Mouse (Mus musculus) liver, embryonic 16.5 days (tissue): ENCODE results near the gene Kiz. TPM values are rescaled to one million over a fixed set of nuclear protein-coding genes. Genes with fewer than 3 reads are reported as not detected.
A peak's percentile ranks its signal among the peaks of the same experiment; 100 is the strongest.

Experiments
- ATAC-seq: fragments of 200-750 bp; cut with Nextera tagmentation; 2 replicates; pipeline ENCODE4 v1.8.0; 2017; ENCODE audit warnings: low read depth, mild to moderate bottlenecking, moderate number of reproducible peaks, moderate library complexity
- H3K27ac ChIP-seq: fragments of 300-500 bp; sonication (generic); 2 replicates; pipeline ENCODE4 v1.5.1; 2014; ENCODE audit warnings: mild to moderate bottlenecking, low read length
- H3K27me3 ChIP-seq: fragments of 300-500 bp; sonication (generic); 2 replicates; pipeline ENCODE4 v1.6.1; 2014; ENCODE audit warnings: low read depth, low read length, mixed read lengths; ENCODE audit not compliant: control insufficient read depth, insufficient read depth
- H3K36me3 ChIP-seq: fragments of 300-500 bp; sonication (generic); 2 replicates; pipeline ENCODE4 v1.6.1; 2014; ENCODE audit warnings: mild to moderate bottlenecking; ENCODE audit not compliant: control insufficient read depth, insufficient read depth
- H3K4me1 ChIP-seq: fragments of 300-500 bp; sonication (generic); 2 replicates; pipeline ENCODE4 v1.6.1; 2014; ENCODE audit warnings: low read depth, low read length, mixed read lengths; ENCODE audit not compliant: control insufficient read depth
- H3K4me2 ChIP-seq: fragments of 300-500 bp; sonication (generic); 2 replicates; pipeline ENCODE4 v1.6.1; 2014; ENCODE audit warnings: low read depth, low read length, mixed read lengths
- H3K4me3 ChIP-seq: fragments of 300-500 bp; sonication (generic); 2 replicates; pipeline ENCODE4 v1.5.1; 2014; ENCODE audit warnings: low read depth, mild to moderate bottlenecking, low read length
- H3K9ac ChIP-seq: fragments of 300-500 bp; sonication (generic); 2 replicates; pipeline ENCODE4 v1.6.1; 2014; ENCODE audit warnings: low read depth, low read length
- H3K9me3 ChIP-seq: fragments of 300-500 bp; sonication (generic); replicated peaks from 2 replicates; pipeline ENCODE4 v1.6.1; 2016; ENCODE audit warnings: low read length; ENCODE audit not compliant: control insufficient read depth
- WGBS: fragments of 180-500 bp; shearing (Covaris S2); extraction: QIAGEN DNeasy Blood & Tissue Kit; methylation state at CpG from one replicate; pipeline ENCODE4 v1.1.7; 2014; ENCODE audit not compliant: insufficient replicate concordance; 5-methylcytosine and 5-hydroxymethylcytosine counted together
- polyA plus RNA-seq: library from polyadenylated mRNA; unstranded; fragments of >200 nt; fragmentation: Nextera tagmentation; extraction: Ambion mirVana; gene quantifications from 2 replicates; pipeline ENCODE4 v1.2.1, GENCODE M21; 2015

Gene Kiz
- polyA plus RNA-seq, 1 experiment from 2014 or later, result 10.8 TPM

DNA sequence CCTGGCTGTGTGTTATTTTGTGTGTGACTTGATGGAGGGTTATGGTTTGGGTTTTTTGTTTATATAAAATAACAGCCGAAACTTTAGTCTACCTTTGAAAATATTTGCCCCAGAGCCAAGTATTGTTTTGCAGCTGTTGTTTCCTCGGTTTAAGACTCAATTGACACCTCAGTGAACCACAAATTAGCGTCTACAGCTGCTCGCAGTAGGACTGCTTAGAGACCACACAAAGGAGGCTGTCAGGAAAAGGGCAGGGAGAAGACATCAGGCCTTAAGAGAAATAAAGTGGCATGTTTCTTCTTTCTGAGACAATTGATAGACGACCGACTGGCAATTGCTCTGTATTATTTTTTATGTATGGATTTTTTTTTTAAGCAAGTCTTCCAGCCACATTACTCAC, 100.7 kb downstream of the Kiz start:
- Histone ChIP-seq H3K27me3 (no peaks in the 10 kb centered on the region), H3K9me3 (no peaks in the 10 kb centered on the region), H3K4me3 (no peak overlapping the region), H3K36me3 (no peaks in the 10 kb centered on the region), H3K4me1 (no peaks in the 10 kb centered on the region), H3K27ac (no peak overlapping the region), H3K9ac (no peak overlapping the region), H3K4me2 (no peak overlapping the region)
- ATAC-seq, result no peak
- WGBS, result 61% methylated on average over 6 of the region's 6 CpGs

DNA sequence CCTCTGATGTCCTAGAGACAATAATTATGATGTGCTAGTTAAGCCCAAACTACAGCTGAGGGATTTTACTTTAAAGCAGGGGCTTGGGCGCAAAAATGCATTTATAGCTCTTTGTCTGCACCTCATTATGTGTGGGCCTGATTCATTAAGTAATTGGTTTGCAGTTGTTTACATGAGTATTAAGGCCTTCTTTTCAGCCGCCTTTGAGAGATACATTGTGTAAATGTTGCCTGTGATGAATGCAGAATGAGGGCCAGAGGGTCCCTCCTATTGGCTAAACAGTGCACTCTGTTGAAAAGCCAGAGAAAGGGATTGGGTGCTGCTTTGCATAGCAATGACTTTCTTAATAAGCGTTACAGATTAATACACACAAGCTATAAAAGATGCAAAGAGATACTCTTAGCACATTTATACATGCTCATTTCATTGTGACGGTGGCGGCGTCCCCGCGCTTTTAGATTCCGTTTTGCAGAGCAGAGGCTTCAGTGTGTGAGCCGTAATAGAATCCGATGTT, 102.8 kb downstream of the Kiz start:
- no peaks in the 10 kb centered on the region for H3K9me3 ChIP-seq
- no peak overlapping the region for H3K27ac ChIP-seq
- H3K4me1 ChIP-seq, result no peaks in the 10 kb centered on the region
- H3K36me3 ChIP-seq, result no peaks in the 10 kb centered on the region
- no peak overlapping the region for H3K4me3 ChIP-seq
- 41% methylated on average over 11 of the region's 11 CpGs for WGBS
- no peak for ATAC-seq
- H3K4me2 ChIP-seq, result 0 out of 2 replicates have a peak overlapping the region, but pooled peaks have one; percentile 44
- no peaks in the 10 kb centered on the region for H3K27me3 ChIP-seq
- no peak overlapping the region for H3K9ac ChIP-seq

DNA sequence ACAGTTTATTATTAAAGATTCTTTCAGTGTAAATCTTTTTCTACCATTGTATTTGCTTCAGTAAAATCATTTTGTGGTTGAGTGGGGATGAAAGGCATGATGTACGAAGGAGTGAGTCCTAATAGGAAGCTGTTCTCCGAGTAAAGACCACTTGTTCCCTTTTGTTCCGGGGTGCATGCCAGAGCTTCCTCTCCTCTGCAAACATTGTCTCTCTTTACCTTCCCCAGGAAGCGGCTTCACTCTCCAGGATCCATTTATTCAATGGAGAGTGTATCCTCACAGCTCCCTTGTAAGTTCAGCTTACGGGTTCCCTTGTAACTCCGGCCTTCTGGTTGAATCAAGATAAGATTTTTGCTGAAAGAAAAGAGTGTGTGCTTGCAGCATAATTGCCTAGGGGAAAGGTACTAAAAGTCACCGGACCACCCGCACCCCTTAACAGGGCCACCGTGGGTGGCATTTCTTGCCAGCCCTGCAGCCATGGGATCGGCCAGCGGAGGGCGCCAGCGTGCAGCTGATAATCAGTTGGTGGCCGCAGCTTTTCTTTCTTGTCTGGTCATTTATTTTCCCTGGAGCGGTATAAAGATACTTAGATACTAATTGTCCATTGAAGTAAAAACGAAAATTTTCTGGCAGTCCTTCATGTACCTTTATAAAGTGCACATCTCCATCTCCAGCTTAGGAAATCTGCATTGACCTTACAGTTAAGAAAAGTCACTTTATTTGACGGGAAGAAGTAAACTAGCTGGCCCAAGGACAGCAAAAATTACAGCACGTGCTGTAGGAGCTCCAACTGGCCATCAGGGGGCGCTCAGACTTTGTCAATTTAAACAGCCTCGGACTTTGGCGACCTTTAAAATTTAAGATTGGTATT, 103.5 kb downstream of the Kiz start:
- no peaks in the 10 kb centered on the region for H3K4me1 ChIP-seq
- peak; percentile 53; the same call in 1 of the 2 replicates for ATAC-seq
- H3K9ac ChIP-seq, result no peak overlapping the region
- H3K9me3 ChIP-seq, result no peaks in the 10 kb centered on the region
- WGBS, result 4% methylated on average over 21 of the region's 21 CpGs
- H3K4me3 ChIP-seq, result 0 out of 2 replicates have a peak overlapping the region, but pooled peaks have one; percentile 9
- peak overlapping the region; percentile 44; the same call in 1 of the 2 replicates for H3K4me2 ChIP-seq
- no peaks in the 10 kb centered on the region for H3K36me3 ChIP-seq
- no peak overlapping the region for H3K27ac ChIP-seq
- no peaks in the 10 kb centered on the region for H3K27me3 ChIP-seq

DNA sequence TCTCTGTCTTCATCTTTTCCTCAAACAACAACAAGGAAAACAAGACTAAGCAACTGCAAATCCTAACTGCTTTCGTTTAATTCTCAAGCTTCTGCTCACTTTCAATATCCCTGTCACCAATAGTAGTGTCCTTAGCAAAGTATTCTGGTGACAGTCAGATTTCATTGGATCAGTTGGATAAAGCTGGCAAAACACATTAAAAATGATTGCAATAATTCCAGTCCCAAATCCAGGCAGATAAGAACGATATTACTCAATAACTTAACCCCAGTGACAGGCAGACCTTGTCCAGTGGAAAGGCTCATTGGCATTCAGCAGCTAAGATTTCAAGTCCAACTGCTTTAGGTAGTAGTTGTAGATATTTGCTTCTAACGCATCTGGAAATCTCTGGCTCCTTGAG, 119.4 kb downstream of the Kiz start:
- no peak overlapping the region for H3K4me3 ChIP-seq
- H3K27ac ChIP-seq, result no peak overlapping the region
- H3K4me2 ChIP-seq, result no peak overlapping the region
- no peaks in the 10 kb centered on the region for H3K4me1 ChIP-seq
- H3K9me3 ChIP-seq, result no peaks in the 10 kb centered on the region
- no peaks in the 10 kb centered on the region for H3K36me3 ChIP-seq
- H3K27me3 ChIP-seq, result no peaks in the 10 kb centered on the region
- no peak overlapping the region for H3K9ac ChIP-seq
- WGBS, result 57% methylated on average over 3 of the region's 3 CpGs
- no peak for ATAC-seq

DNA sequence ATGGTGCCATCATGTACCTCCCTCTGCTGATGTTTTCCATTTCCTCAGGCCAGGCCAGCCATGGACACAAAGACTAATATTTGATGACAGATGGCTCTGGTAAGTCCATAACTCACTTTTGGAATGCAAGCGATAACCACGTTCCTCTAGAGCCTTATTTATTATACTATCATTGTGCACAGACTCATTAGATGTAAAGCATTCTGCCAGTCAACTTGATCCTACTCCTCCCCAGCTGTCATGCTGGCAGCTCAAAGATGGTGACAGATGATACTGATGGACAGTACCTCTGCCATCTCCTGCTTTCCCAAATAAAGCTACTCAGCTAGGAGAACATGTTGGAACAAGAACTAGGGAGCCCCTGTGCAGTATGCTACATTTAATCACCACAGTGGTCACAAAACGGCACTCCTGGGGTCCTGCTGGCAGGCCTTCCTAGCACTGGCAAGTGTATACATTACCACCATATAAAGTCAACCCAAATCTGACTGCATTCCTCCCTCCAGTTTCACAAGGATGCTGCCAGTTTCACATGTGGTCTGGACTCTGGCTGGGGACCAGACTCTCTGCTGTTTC, 119.9 kb downstream of the Kiz start:
- Histone ChIP-seq H3K27ac (no peak overlapping the region), H3K9ac (no peak overlapping the region), H3K4me3 (no peak overlapping the region), H3K4me1 (no peaks in the 10 kb centered on the region), H3K4me2 (no peak overlapping the region), H3K9me3 (no peaks in the 10 kb centered on the region), H3K27me3 (no peaks in the 10 kb centered on the region), H3K36me3 (no peaks in the 10 kb centered on the region)
- no peak for ATAC-seq
- WGBS, result 50% methylated on average over 3 of the region's 3 CpGs

DNA sequence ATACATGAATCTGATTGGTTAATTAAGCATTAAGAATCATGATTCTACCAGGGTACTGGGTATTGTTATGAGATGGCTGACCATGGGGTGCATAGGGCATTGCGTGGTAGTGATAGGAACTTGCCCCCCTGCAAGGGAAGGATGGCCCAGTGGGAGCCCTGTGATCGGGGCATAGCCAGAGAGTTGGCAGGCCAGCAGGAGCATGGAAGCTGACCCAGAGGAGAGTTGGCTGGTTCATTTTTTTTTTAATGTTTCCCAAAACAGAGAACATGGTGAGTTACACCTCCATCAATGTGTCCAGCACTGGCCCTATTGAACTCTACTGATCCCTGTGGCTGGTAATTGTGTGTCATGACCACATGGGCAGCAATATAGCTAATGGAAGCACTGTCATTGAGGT, 127.1 kb downstream of the Kiz start:
- Histone ChIP-seq H3K9ac (no peak overlapping the region), H3K4me1 (no peaks in the 10 kb centered on the region), H3K36me3 (no peaks in the 10 kb centered on the region), H3K27ac (no peak overlapping the region), H3K9me3 (no peaks in the 10 kb centered on the region), H3K27me3 (no peaks in the 10 kb centered on the region), H3K4me3 (no peak overlapping the region), H3K4me2 (no peak overlapping the region)
- no peak for ATAC-seq
- WGBS, result 76% methylated on average over 2 of the region's 2 CpGs

DNA sequence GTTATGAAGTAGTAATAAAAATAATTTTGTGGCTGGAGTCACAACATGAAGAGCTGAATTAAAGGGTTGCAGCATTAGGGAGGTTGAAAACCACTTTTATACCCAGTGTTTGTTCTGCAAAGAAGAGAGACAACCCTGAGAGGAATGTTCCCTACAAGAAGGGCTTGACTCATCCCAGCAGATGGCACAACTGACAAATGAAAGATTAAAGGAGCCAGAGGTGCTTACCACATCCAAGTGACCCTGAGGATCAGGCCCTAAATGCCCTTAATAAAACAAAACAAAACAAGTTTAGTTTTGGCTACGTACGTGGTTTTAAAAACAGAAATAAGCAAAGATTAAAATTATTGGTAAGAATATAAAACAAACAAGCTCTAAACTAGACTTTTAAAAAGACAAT, 129.2 kb downstream of the Kiz start:
- 76% methylated on average over 2 of the region's 2 CpGs for WGBS
- no peaks in the 10 kb centered on the region for H3K9me3 ChIP-seq
- no peak for ATAC-seq

DNA sequence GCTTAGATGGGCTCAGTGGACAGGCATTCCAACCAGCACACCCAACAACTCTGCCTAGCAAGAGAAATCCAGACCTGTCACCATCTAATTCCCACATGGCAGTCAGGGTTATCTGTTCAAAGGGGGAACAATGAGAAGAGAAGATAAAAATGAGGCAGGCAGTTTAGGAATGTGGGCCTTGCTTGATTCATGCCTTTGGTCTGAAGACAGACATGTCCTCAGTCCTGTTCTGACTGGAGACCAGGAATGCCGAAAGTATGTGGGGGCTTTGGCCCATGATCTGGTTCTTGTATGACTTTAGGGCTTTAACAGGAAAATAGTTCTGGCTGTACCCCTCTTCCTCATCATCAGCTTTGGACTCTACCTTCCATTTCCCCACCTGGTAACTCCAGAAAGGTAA, 130.1 kb downstream of the Kiz start:
- H3K27ac ChIP-seq, result no peak overlapping the region
- ATAC-seq, result no peak
- WGBS, result 60% methylated on average over 1 of the region's 1 CpGs
- H3K9me3 ChIP-seq, result no peaks in the 10 kb centered on the region
- H3K27me3 ChIP-seq, result no peaks in the 10 kb centered on the region
- no peak overlapping the region for H3K9ac ChIP-seq
- no peaks in the 10 kb centered on the region for H3K4me1 ChIP-seq
- H3K4me3 ChIP-seq, result no peak overlapping the region
- no peaks in the 10 kb centered on the region for H3K36me3 ChIP-seq
- no peak overlapping the region for H3K4me2 ChIP-seq

More for the DNA sequence above, 129.2 kb downstream of the Kiz start:
- Histone ChIP-seq H3K4me2 (no peak overlapping the region), H3K4me3 (no peak overlapping the region), H3K36me3 (no peaks in the 10 kb centered on the region), H3K27ac (no peak overlapping the region), H3K27me3 (no peaks in the 10 kb centered on the region), H3K9ac (no peak overlapping the region), H3K4me1 (no peaks in the 10 kb centered on the region)

DNA sequence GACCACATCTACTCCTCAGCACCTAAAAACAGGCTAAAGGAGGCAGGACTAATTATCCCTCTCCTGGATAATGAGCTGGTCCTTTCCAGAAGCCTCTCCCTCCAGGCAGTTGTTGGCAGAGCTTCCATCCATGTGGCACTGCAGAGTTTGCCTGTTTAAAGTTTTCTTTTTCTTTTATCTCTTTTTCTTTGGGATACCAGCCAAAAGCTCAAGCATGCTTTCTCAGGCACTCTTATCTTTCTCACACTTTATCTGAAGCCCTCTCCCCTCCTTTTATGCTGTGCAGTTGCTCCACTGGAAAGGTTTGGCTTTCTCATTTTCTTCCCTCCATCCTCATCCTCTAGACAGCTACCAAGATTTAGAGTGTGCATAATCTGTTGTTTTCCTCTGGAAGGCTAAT, 130.8 kb downstream of the Kiz start:
- Histone ChIP-seq H3K9ac (no peak overlapping the region), H3K9me3 (no peaks in the 10 kb centered on the region), H3K4me1 (no peaks in the 10 kb centered on the region), H3K36me3 (no peaks in the 10 kb centered on the region), H3K4me3 (no peak overlapping the region), H3K4me2 (no peak overlapping the region), H3K27me3 (no peaks in the 10 kb centered on the region), H3K27ac (no peak overlapping the region)
- no peak for ATAC-seq
